Mouse (Mus musculus) testis, adult 2 months (tissue): ENCODE data around the gene Olfr645.

Experiments used
- CTCF ChIP-seq: fragments of 200-500 bp; IDR thresholded peaks from 2 replicates; pipeline ENCODE4 v1.5.1; 2012; ENCODE audit warnings: low read depth, mild to moderate bottlenecking, inconsistent platforms, low read length, moderate library complexity; ENCODE audit not compliant: control insufficient read depth, insufficient read depth, insufficient replicate concordance
- POLR2A ChIP-seq: fragments of 200-500 bp; IDR thresholded peaks from 2 replicates; pipeline ENCODE4 v1.6.1; 2012; ENCODE audit warnings: low read depth, mild to moderate bottlenecking, inconsistent platforms, low read length, moderate library complexity; ENCODE audit not compliant: control insufficient read depth

- no peak for TF ChIP-seq CTCF
- no peak for TF ChIP-seq POLR2A
These were observed 18.9 kb upstream of the Olfr645 start for GRCm38 (mm10) chr7:104103913-104104756.
